Mouse (Mus musculus) midbrain, embryonic 10.5 days (tissue): ENCODE results near the gene Ndufa3. TPM values are rescaled to one million over a fixed set of nuclear protein-coding genes. Genes with fewer than 3 reads are reported as not detected.
"Not testable (repeated sequence)": the region's sequence is repeated elsewhere in the genome, so short reads cannot be mapped to it uniquely, and the experiment has no call there.

Source experiments
- DNase-seq: peaks from one replicate; pipeline ENCODE4 v3.0.0-alpha.2; 2017; ENCODE audit warnings: low spot score
- H3K27ac ChIP-seq: fragments of 300-500 bp; sonication (generic); replicated peaks from 2 replicates; pipeline ENCODE4 v1.5.1; 2016; ENCODE audit warnings: mild to moderate bottlenecking
- H3K27me3 ChIP-seq: fragments of 300-500 bp; sonication (generic); 2 replicates; pipeline ENCODE4 v1.6.1; 2016; ENCODE audit warnings: low read depth, mild to moderate bottlenecking; ENCODE audit not compliant: poor library complexity, severe bottlenecking
- H3K36me3 ChIP-seq: fragments of 300-500 bp; sonication (generic); 2 replicates; pipeline ENCODE4 v1.6.1; 2016; ENCODE audit warnings: mild to moderate bottlenecking, moderate library complexity
- H3K4me1 ChIP-seq: fragments of 300-500 bp; sonication (generic); 2 replicates; pipeline ENCODE4 v1.6.1; 2016
- H3K4me3 ChIP-seq: fragments of 300-500 bp; sonication (generic); 2 replicates; pipeline ENCODE4 v1.5.1; 2016; ENCODE audit warnings: mild to moderate bottlenecking, moderate library complexity
- H3K9me3 ChIP-seq: fragments of 300-500 bp; sonication (generic); replicated peaks from 2 replicates; pipeline ENCODE4 v1.6.1; 2016; ENCODE audit warnings: mild to moderate bottlenecking
- WGBS: fragments of 180-500 bp; shearing (Covaris S2); methylation state at CpG from one replicate; pipeline ENCODE4 v1.1.7; 2016; 5-methylcytosine and 5-hydroxymethylcytosine counted together
- polyA plus RNA-seq: library from polyadenylated mRNA; unstranded; fragments of >200 nt; fragmentation: Nextera tagmentation; extraction: Ambion mirVana; gene quantifications from 2 replicates; pipeline ENCODE4 v1.2.1, GENCODE M21; 2016

Ndufa3 gene
- polyA plus RNA-seq, 1 experiment from 2014 or later: 372 TPM

DNA sequence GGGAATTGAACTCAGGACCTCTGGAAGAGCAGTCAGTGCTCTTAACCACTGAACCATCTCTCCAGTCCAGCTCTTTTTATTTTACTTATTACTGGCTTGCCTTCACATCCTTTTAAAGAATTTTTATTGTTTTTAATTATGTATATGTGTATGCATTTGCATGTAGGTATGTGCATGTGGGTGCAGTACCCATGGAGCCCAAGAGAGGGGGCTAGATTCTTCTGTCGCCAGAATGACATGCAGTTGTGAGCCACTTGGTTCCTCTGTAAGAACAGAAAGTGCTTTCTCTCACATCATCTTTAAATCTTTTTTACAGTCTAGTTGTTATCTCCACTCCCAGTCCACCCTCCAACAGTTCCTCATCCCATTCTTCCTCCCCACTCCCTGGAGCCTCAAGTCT lies 25.6 kb upstream of the Ndufa3 start:
- Histone ChIP-seq H3K4me3 (no peak overlapping the region), H3K4me1 (peaks cover 3% of the 10 kb centered on the region), H3K27ac (no peak overlapping the region), H3K36me3 (no peaks in the 10 kb centered on the region), H3K27me3 (no peaks in the 10 kb centered on the region), H3K9me3 (no peaks in the 10 kb centered on the region)
- 70% methylated on average over 1 of the region's 1 CpGs for WGBS
- DNase-seq: no peak

GRCm38 (mm10) chr7:3593855-3594254 lies 23.3 kb upstream of the Ndufa3 start:
- Histone ChIP-seq H3K36me3 (no peaks in the 10 kb centered on the region), H3K4me1 (no peaks in the 10 kb centered on the region), H3K27me3 (no peaks in the 10 kb centered on the region), H3K9me3 (no peaks in the 10 kb centered on the region), H3K4me3 (no peak overlapping the region), H3K27ac (no peak overlapping the region)
- no peak for DNase-seq

GRCm38 (mm10) chr7:3594686-3595085 lies 22.5 kb upstream of the Ndufa3 start:
- 31% methylated on average over 5 of the region's 5 CpGs for WGBS
- no peaks in the 10 kb centered on the region for H3K4me1 ChIP-seq
- no peak overlapping the region for H3K4me3 ChIP-seq
- H3K36me3 ChIP-seq: no peaks in the 10 kb centered on the region
- no peak overlapping the region for H3K27ac ChIP-seq
- H3K9me3 ChIP-seq: no peaks in the 10 kb centered on the region
- no peak for DNase-seq
- no peaks in the 10 kb centered on the region for H3K27me3 ChIP-seq

DNA sequence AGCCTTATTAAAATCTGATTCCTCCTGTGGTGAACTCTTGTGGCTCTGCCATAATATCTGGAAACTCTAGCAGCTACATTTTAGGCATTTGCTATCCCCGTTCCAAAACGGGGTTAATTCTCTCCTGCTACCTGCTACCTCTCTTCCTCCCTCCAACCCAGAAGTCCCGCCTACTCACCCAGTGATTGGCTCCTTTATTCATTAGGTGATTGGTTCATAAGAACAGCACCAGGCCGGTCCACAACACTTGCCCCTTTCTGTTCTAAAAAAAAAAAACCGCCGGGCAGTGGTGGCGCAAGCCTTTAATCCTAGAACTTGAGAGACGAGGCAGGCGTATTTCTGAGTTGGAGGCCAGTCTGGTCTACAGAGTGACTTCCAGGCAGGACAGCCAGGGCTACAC lies 22.0 kb upstream of the Ndufa3 start:
- H3K36me3 ChIP-seq: no peaks in the 10 kb centered on the region
- no peaks in the 10 kb centered on the region for H3K9me3 ChIP-seq
- 21% methylated on average over 9 of the region's 9 CpGs for WGBS
- H3K4me1 ChIP-seq: no peaks in the 10 kb centered on the region
- no peaks in the 10 kb centered on the region for H3K27me3 ChIP-seq
- H3K27ac ChIP-seq: no peak overlapping the region
- no peak overlapping the region for H3K4me3 ChIP-seq
- DNase-seq: no peak

DNA sequence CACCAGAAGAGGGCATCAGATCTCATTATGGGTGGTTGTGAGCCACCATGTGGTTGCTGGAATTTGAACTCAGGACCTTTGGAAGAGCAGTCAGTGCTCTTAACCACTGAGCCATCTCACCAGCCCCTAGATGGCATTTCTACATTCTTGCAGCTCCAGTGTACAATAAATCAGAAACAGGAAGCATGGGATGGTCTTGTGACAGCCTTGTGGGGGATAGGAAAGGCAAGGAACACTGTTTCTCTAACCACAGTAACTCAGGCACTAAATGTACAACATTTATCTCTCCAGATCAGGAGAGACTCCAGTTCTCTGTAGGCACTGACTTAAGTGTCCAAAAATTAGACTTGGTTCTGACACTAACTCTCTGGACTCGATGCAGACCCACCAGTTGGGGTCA lies 19.4 kb upstream of the Ndufa3 start:
- 73% methylated on average over 1 of the region's 1 CpGs for WGBS
- not testable (repeated sequence) for H3K9me3 ChIP-seq, H3K36me3 ChIP-seq, H3K27me3 ChIP-seq, H3K4me1 ChIP-seq, H3K27ac ChIP-seq, H3K4me3 ChIP-seq, DNase-seq

DNA sequence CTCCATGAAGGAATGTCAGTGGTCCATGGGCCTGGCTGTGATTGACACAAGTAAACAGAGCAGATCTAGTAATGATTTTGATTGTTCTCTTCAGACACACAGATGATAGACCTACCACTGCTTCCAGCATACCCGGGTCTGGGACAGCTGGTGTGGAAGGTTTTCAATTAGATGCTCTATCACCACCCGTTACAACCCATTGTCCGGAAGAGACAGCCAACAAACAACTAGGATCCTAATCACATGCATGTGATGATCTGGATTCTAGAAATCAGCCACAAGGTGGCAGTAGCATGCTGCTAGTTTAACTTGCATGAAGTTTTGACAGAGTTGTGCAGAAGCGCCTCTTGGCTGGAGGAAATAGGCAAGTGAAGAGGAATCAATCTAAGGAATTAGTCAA lies 16.1 kb upstream of the Ndufa3 start:
- Histone ChIP-seq H3K27ac (no peak overlapping the region), H3K36me3 (no peaks in the 10 kb centered on the region), H3K9me3 (no peaks in the 10 kb centered on the region), H3K27me3 (no peaks in the 10 kb centered on the region), H3K4me3 (no peak overlapping the region), H3K4me1 (no peaks in the 10 kb centered on the region)
- 22% methylated on average over 4 of the region's 4 CpGs for WGBS
- peak; percentile 64 for DNase-seq

- no peaks in the 10 kb centered on the region for H3K9me3 ChIP-seq
- no peaks in the 10 kb centered on the region for H3K4me1 ChIP-seq
- H3K27ac ChIP-seq: no peak overlapping the region
- H3K4me3 ChIP-seq: no peak overlapping the region
- H3K36me3 ChIP-seq: no peaks in the 10 kb centered on the region
- 26% methylated on average over 2 of the region's 2 CpGs for WGBS
- no peak for DNase-seq
- no peaks in the 10 kb centered on the region for H3K27me3 ChIP-seq
Measured at GRCm38 (mm10) chr7:3606798-3607197, 10.4 kb upstream of the Ndufa3 start.

GRCm38 (mm10) chr7:3607391-3607790 lies 9.8 kb upstream of the Ndufa3 start:
- Histone ChIP-seq H3K4me1 (no peaks in the 10 kb centered on the region), H3K9me3 (no peaks in the 10 kb centered on the region), H3K27ac (no peak overlapping the region), H3K36me3 (no peaks in the 10 kb centered on the region), H3K4me3 (no peak overlapping the region), H3K27me3 (no peaks in the 10 kb centered on the region)
- WGBS: 84% methylated on average over 6 of the region's 6 CpGs
- DNase-seq: no peak

- Histone ChIP-seq H3K36me3 (no peaks in the 10 kb centered on the region), H3K27me3 (no peaks in the 10 kb centered on the region), H3K4me3 (no peak overlapping the region), H3K4me1 (no peaks in the 10 kb centered on the region), H3K9me3 (no peaks in the 10 kb centered on the region), H3K27ac (no peak overlapping the region)
- no peak for DNase-seq
- WGBS: 95% methylated on average over 3 of the region's 3 CpGs
Measured at GRCm38 (mm10) chr7:3608668-3609067, 8.5 kb upstream of the Ndufa3 start.

GRCm38 (mm10) chr7:3609082-3609481 lies 8.1 kb upstream of the Ndufa3 start:
- DNase-seq: no peak
- no peak overlapping the region for H3K27ac ChIP-seq
- H3K4me3 ChIP-seq: no peak overlapping the region
- no peaks in the 10 kb centered on the region for H3K4me1 ChIP-seq
- no peaks in the 10 kb centered on the region for H3K9me3 ChIP-seq
- WGBS: 72% methylated on average over 3 of the region's 3 CpGs
- no peaks in the 10 kb centered on the region for H3K36me3 ChIP-seq
- H3K27me3 ChIP-seq: no peaks in the 10 kb centered on the region

DNA sequence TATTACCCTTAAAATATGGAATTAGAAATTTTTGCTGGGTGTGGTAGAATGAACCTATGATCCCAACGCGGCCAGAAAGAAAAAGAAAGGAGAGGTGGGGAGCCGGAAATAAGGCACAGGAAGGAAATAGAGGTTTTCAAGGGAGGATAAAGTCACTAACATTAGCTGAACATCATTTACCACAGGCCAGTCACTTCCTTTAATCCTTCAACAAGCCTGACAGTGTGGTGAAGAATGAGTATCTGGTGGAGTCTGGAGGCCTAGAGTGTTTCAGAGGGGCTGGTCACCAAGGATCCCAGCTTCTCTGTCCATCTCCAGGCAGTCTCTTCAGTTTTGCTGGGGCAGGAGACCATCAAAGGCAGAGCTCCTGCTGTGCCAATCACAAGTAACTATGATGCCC lies 6.7 kb upstream of the Ndufa3 start:
- 88% methylated on average over 3 of the region's 3 CpGs for WGBS
- H3K27me3 ChIP-seq: no peaks in the 10 kb centered on the region
- no peak overlapping the region for H3K4me3 ChIP-seq
- no peaks in the 10 kb centered on the region for H3K9me3 ChIP-seq
- no peak for DNase-seq
- no peak overlapping the region for H3K27ac ChIP-seq
- no peaks in the 10 kb centered on the region for H3K36me3 ChIP-seq
- no peaks in the 10 kb centered on the region for H3K4me1 ChIP-seq

GRCm38 (mm10) chr7:3611006-3611405 lies 6.2 kb upstream of the Ndufa3 start:
- no peak for DNase-seq
- H3K27ac ChIP-seq: no peak overlapping the region

DNA sequence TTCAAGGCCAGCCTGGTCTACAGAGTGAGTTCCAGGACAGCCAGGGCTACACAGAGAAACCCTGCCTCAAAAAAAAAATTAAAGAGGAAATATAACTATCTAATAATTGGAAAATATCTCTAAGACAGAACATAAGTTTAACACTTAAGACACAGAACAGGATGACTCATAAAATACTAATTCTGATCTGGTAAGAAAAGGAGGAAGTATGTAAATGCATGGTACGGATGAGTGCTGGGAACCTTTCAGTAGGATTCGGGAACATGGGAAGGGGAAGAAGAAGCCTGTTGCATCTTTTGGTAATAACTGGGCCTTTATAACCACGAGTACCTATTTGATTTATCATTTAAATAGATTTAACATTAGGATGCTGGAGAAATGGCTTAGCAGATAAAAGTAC lies 3.2 kb upstream of the Ndufa3 start:
- Histone ChIP-seq H3K27ac (no peak overlapping the region), H3K9me3 (no peaks in the 10 kb centered on the region), H3K4me1 (peaks cover 6% of the 10 kb centered on the region), H3K4me3 (no peak overlapping the region), H3K36me3 (peaks cover under 1% of the 10 kb centered on the region), H3K27me3 (no peaks in the 10 kb centered on the region)
- WGBS: 89% methylated on average over 3 of the region's 3 CpGs
- DNase-seq: no peak

More at GRCm38 (mm10) chr7:3611006-3611405, 6.2 kb upstream of the Ndufa3 start:
- no peaks in the 10 kb centered on the region for H3K36me3 ChIP-seq
- WGBS: 89% methylated on average over 13 of the region's 13 CpGs
- no peaks in the 10 kb centered on the region for H3K27me3 ChIP-seq
- H3K9me3 ChIP-seq: no peaks in the 10 kb centered on the region
- H3K4me1 ChIP-seq: no peaks in the 10 kb centered on the region
- H3K4me3 ChIP-seq: no peak overlapping the region

DNA sequence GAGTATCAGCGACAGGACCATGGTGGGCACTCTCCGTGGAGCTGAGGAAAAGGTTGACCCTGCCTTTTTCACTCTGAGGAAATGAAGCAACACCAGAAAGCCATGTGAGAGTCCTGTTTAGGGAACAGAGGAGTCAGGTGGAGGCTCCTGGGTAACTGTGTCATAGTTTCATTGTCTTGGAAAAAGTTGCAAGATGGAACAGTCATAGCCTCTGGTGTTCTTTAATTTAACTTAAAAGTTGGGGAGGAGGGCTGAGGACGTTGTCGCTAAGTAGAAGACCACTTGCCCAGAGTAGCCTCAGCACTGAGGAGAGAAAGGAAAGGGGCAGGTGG lies 1.1 kb upstream of the Ndufa3 start, which contains the start of gene Oscar:
Oscar (minus strand) TSS at position 101 of the 332 bp plus-strand sequence.
- Histone ChIP-seq H3K36me3 (peaks cover 21% of the 10 kb centered on the region), H3K4me1 (peaks cover 6% of the 10 kb centered on the region), H3K9me3 (no peaks in the 10 kb centered on the region), H3K27ac (no peak within 1 kb of the TSS), H3K4me3 (peak within 1 kb of the TSS; percentile 87), H3K27me3 (no peaks in the 10 kb centered on the region)
- 82% methylated on average over 4 of the region's 4 CpGs for WGBS
- no peak for DNase-seq
